8 mouse cellular contexts compared by ENCODE assay signal in the genomic region with DNA sequence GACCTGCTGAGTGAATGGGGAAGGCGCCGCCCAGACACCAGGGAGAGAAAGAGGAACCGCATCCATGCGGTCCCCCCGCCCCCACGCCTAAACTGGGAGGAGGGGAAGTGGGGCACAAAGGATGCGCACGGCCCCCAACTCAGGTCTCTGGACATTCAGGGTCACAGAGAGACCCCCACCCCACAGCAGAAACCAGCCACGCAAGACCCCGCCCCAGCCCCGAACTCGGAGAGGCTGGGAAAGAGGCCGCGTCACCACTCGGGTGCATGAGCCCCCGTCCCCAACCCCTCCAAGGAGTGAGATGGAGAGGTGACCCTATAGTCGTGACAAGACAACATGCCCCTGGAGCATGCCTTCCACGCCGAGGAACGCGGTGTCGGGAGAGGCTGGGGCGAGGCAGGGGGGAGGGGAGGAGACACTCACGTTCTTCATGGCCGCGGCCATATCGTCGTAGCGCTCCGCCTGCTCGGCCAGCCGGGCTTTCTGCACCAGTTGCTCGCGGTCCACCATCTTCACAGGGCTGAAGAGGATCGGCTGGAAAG. TPM values are rescaled to one million over a fixed set of nuclear protein-coding genes. Genes with fewer than 3 reads are reported as not detected.
A peak's percentile ranks its signal among the peaks of the same experiment; 100 is the strongest.
DNase-seq lines count a peak whose midpoint lies in the region; ATAC-seq and TF ChIP-seq lines count a peak whose summit lies in the region.

No protein-coding gene starts in this region.

- intact Hi-C loops in heart, postnatal 14 days (cut with DNase I) = loop anchor here (2.0 kb wide), 1 partner anchor 29 kb away; no protein-coding TSS in a partner anchor

- H3K27me3 ChIP-seq in forebrain, embryonic 16.5 days (replicated peaks; ENCODE audit: control insufficient read depth, insufficient read depth, low read length) = no peaks in the 10 kb centered on the region
- H3K27me3 ChIP-seq in lung, postnatal 0 days (replicated peaks; ENCODE audit: insufficient read depth, low read length) = no peaks in the 10 kb centered on the region

- whole genome bisulfite sequencing in forebrain, embryonic 16.5 days = under 1% methylated on average over 32 of the region's 35 CpGs
- under 1% methylated on average over 33 of the region's 35 CpGs for WGBS in lung, postnatal 0 days

- ATAC-seq in forebrain, embryonic 16.5 days = peak; percentile 54
- peak; percentile 51 for ATAC-seq in lung, postnatal 0 days

- peak overlapping the region; percentile 88 for H3K4me3 ChIP-seq in forebrain, embryonic 16.5 days (replicated peaks; ENCODE audit: low read length)
- H3K4me3 ChIP-seq in lung, postnatal 0 days (ENCODE audit: low read depth, low read length) = peak overlapping the region; percentile 93

- no peak for TF ChIP-seq CTCF in lung, postnatal 0 days (IDR thresholded peaks at IDR 0.05)

- TF ChIP-seq EP300 in lung, postnatal 0 days (IDR thresholded peaks at IDR 0.05) = no peak

- peaks cover 37% of the 10 kb centered on the region for H3K4me1 ChIP-seq in forebrain, embryonic 16.5 days (replicated peaks; ENCODE audit: control insufficient read depth, insufficient read depth, low read length)
- H3K4me1 ChIP-seq in lung, postnatal 0 days (ENCODE audit: insufficient read depth, low read depth, low read length) = peaks cover 4% of the 10 kb centered on the region; the same call in 1 of the 2 replicates

- H3K4me2 ChIP-seq in forebrain, embryonic 16.5 days (ENCODE audit: low read length) = peak overlapping the region; percentile 47
- H3K4me2 ChIP-seq in lung, postnatal 0 days (replicated peaks; ENCODE audit: low read depth, low read length) = peak overlapping the region; percentile 77

- peak overlapping the region; percentile 93 for H3K9ac ChIP-seq in forebrain, embryonic 16.5 days (replicated peaks; ENCODE audit: low read depth, low read length)
- H3K9ac ChIP-seq in lung, postnatal 0 days (replicated peaks; ENCODE audit: low read depth) = peak overlapping the region; percentile 66

- H3K9me3 ChIP-seq in forebrain, embryonic 16.5 days (ENCODE audit: control insufficient read depth, low read length) = no peaks in the 10 kb centered on the region
- no peaks in the 10 kb centered on the region for H3K9me3 ChIP-seq in lung, postnatal 0 days (ENCODE audit: low read length)

- H3K36me3 ChIP-seq in forebrain, embryonic 16.5 days (ENCODE audit: control insufficient read depth, insufficient read depth) = peaks cover 6% of the 10 kb centered on the region
- peaks cover 15% of the 10 kb centered on the region; the same call in 1 of the 2 replicates for H3K36me3 ChIP-seq in lung, postnatal 0 days (ENCODE audit: insufficient read depth, low read length)

- DNase-seq in layer of hippocampus, adult 11-12 months (ENCODE audit: low spot score) = peak; percentile 83
- DNase-seq in layer of hippocampus, adult 9-10 months (ENCODE audit: low spot score) = no peak
- peak; percentile 87 for DNase-seq in cerebellum, adult 11-12 months
- DNase-seq in heart, postnatal 14 days = peak; percentile 63 to 68
- DNase-seq in layer of hippocampus, postnatal 25 days (ENCODE audit: extremely low spot score in 1 of 2, low spot score in 1 of 2) = peak; percentile 63 to 67
- peak; percentile 65 for DNase-seq in lung, postnatal 0 days (ENCODE audit: low spot score)
- peak; percentile 75 for DNase-seq in right cerebral cortex, adult 18-20 months

- H3K27ac ChIP-seq in forebrain, embryonic 16.5 days (ENCODE audit: low read length) = peak overlapping the region; percentile 98
- peak overlapping the region; percentile 96 for H3K27ac ChIP-seq in lung, postnatal 0 days (ENCODE audit: low read length)

RNA-seq across cellular contexts. Expression of a gene that starts 0.4 kb away (rescaled TPM):
- polyA plus RNA-seq in forebrain, embryonic 16.5 days (2015; fragmentation: Nextera tagmentation; extraction: Ambion mirVana) = 870 and 902 TPM in 2 replicates
- total RNA-seq in heart, postnatal 14 days (2021) = 100 to 1,000 TPM; 284 to 301 TPM
- total RNA-seq in layer of hippocampus, postnatal 25 days (2021) = 1,000 to 10,000 TPM; 1,286 to 1,307 TPM
- 75.5 and 87.5 TPM in 2 replicates for polyA plus RNA-seq in lung, postnatal 0 days (2015; fragmentation: Nextera tagmentation; extraction: Ambion mirVana)

RNA-seq across cellular contexts. Expression of a gene that starts 40.4 kb away (rescaled TPM):
- polyA plus RNA-seq in forebrain, embryonic 16.5 days (2015; fragmentation: Nextera tagmentation; extraction: Ambion mirVana) = 0.71 and 1.0 TPM in 2 replicates
- 1 to 10 TPM in 1 of 2 experiments, under 1 TPM in 1; 0.41 to 1.3 TPM for total RNA-seq in heart, postnatal 14 days (2021)
- total RNA-seq in layer of hippocampus, postnatal 25 days (2021) = 1 to 10 TPM in 1 of 2 experiments, under 1 TPM in 1; 0.77 to 1.3 TPM
- 1.8 and 2.5 TPM in 2 replicates for polyA plus RNA-seq in lung, postnatal 0 days (2015; fragmentation: Nextera tagmentation; extraction: Ambion mirVana)

RNA-seq across cellular contexts. Expression of a gene that starts 45.9 kb away (rescaled TPM):
- polyA plus RNA-seq in forebrain, embryonic 16.5 days (2015; fragmentation: Nextera tagmentation; extraction: Ambion mirVana) = 0.19 TPM in 1 of 2 replicates, not detected in the other
- not detected for total RNA-seq in heart, postnatal 14 days (2021)
- total RNA-seq in layer of hippocampus, postnatal 25 days (2021) = not detected
- polyA plus RNA-seq in lung, postnatal 0 days (2015; fragmentation: Nextera tagmentation; extraction: Ambion mirVana) = 0.24 and 0.35 TPM in 2 replicates

RNA-seq across cellular contexts. Expression of a gene that starts 46.3 kb away (rescaled TPM):
- 7.3 and 9.6 TPM in 2 replicates for polyA plus RNA-seq in forebrain, embryonic 16.5 days (2015; fragmentation: Nextera tagmentation; extraction: Ambion mirVana)
- 100 to 1,000 TPM; 271 to 306 TPM for total RNA-seq in heart, postnatal 14 days (2021)
- total RNA-seq in layer of hippocampus, postnatal 25 days (2021) = 10 to 100 TPM in 1 of 2 experiments, 1 to 10 TPM in 1; 7.7 to 14.4 TPM
- 198 and 248 TPM in 2 replicates for polyA plus RNA-seq in lung, postnatal 0 days (2015; fragmentation: Nextera tagmentation; extraction: Ambion mirVana)

Comparison
In these comparisons a context has a peak if more than half of its experiments do, and no peak if none do; other contexts are left out.
1. RNA of a gene that starts 0.4 kb away (total RNA-seq): 1,286 to 1,307 TPM in layer of hippocampus, postnatal 25 days; 284 to 301 TPM in heart, postnatal 14 days; every median in the first group is over 4 times any median in the second.